Mouse (Mus musculus): ENCODE data around the gene Olfr1427. TPM values are rescaled to one million over a fixed set of nuclear protein-coding genes. Genes with fewer than 3 reads are reported as not detected.

Gene Olfr1427
- polyA plus RNA-seq, 1 experiment, result not detected

Other genes with a start within 250 kb of the Olfr1427 start
- not detected in 2 replicates for gene Olfr1418, start 242.3 kb downstream of the Olfr1427 start, polyA plus RNA-seq (2011; ENCODE audit: insufficient read length, low read depth, missing spikeins)
- gene Olfr1419, start 228.2 kb downstream of the Olfr1427 start, polyA plus RNA-seq (2011; ENCODE audit: insufficient read length, low read depth, missing spikeins), result not detected in 2 replicates
- gene Olfr1420, start 216.8 kb downstream of the Olfr1427 start, polyA plus RNA-seq (2011; ENCODE audit: insufficient read length, low read depth, missing spikeins), result not detected in 2 replicates
- 23.5 and 26.1 TPM in 2 replicates for gene Patl1, start 190.9 kb downstream of the Olfr1427 start, polyA plus RNA-seq (2011; ENCODE audit: insufficient read length, low read depth, missing spikeins)
- 49.4 and 54.4 TPM in 2 replicates for gene Osbp, start 137.4 kb downstream of the Olfr1427 start, polyA plus RNA-seq (2011; ENCODE audit: insufficient read length, low read depth, missing spikeins)
- gene Olfr1423, start 62.0 kb downstream of the Olfr1427 start, polyA plus RNA-seq (2011; ENCODE audit: insufficient read length, low read depth, missing spikeins), result not detected in 2 replicates
- gene Olfr1424, start 40.7 kb downstream of the Olfr1427 start, polyA plus RNA-seq (2011; ENCODE audit: insufficient read length, low read depth, missing spikeins), result not detected in 2 replicates
- gene Olfr1425, start 25.6 kb downstream of the Olfr1427 start, polyA plus RNA-seq (2011; ENCODE audit: insufficient read length, low read depth, missing spikeins), result not detected in 2 replicates
- gene Olfr1426, start 11.3 kb downstream of the Olfr1427 start, polyA plus RNA-seq (2011; ENCODE audit: insufficient read length, low read depth, missing spikeins), result not detected in 2 replicates
- gene Olfr1428, start 12.6 kb upstream of the Olfr1427 start, polyA plus RNA-seq (2011; ENCODE audit: insufficient read length, low read depth, missing spikeins), result not detected in 2 replicates
- not detected in 2 replicates for gene Olfr76, start 19.9 kb upstream of the Olfr1427 start, polyA plus RNA-seq (2011; ENCODE audit: insufficient read length, low read depth, missing spikeins)
- gene Olfr1555-ps1, start 66.8 kb upstream of the Olfr1427 start, polyA plus RNA-seq (2011; ENCODE audit: insufficient read length, low read depth, missing spikeins), result not detected in 2 replicates
- gene Olfr1431, start 97.3 kb upstream of the Olfr1427 start, polyA plus RNA-seq (2011; ENCODE audit: insufficient read length, low read depth, missing spikeins), result not detected in 2 replicates
- gene Olfr1432, start 129.3 kb upstream of the Olfr1427 start, polyA plus RNA-seq (2011; ENCODE audit: insufficient read length, low read depth, missing spikeins), result not detected in 2 replicates
- not detected in 2 replicates for gene Olfr262, start 138.3 kb upstream of the Olfr1427 start, polyA plus RNA-seq (2011; ENCODE audit: insufficient read length, low read depth, missing spikeins)
- not detected in 2 replicates for gene Olfr235, start 157.7 kb upstream of the Olfr1427 start, polyA plus RNA-seq (2011; ENCODE audit: insufficient read length, low read depth, missing spikeins)
- gene Olfr1434, start 176.5 kb upstream of the Olfr1427 start, polyA plus RNA-seq (2011; ENCODE audit: insufficient read length, low read depth, missing spikeins), result not detected in 2 replicates
- gene Olfr1436, start 195.8 kb upstream of the Olfr1427 start, polyA plus RNA-seq (2011; ENCODE audit: insufficient read length, low read depth, missing spikeins), result not detected in 2 replicates
- not detected in 2 replicates for gene Olfr1437, start 221.8 kb upstream of the Olfr1427 start, polyA plus RNA-seq (2011; ENCODE audit: insufficient read length, low read depth, missing spikeins)
- gene Olfr1438-ps1, start 232.6 kb upstream of the Olfr1427 start, polyA plus RNA-seq (2011; ENCODE audit: insufficient read length, low read depth, missing spikeins), result not detected in 2 replicates

All from embryonic fibroblast, embryonic 13.5 days (primary cell).